Mouse (Mus musculus) liver, embryonic 11.5 days (tissue): ENCODE measurements at regions not wholly inside any gene's neighbourhood (a gene's known extent, or its start where the extent isn't known, plus 50 kb on each side); places are given as distances from the start of the nearest gene placed in this dataset.

Experiments
- ATAC-seq: fragments of 200-750 bp; cut with Nextera tagmentation; replicated peaks from 2 replicates; pipeline ENCODE4 v1.8.0; 2017; ENCODE audit warnings: moderate number of reproducible peaks, mild to moderate bottlenecking, moderate TSS enrichment, moderate library complexity; ENCODE audit not compliant: low FRiP score
- DNase-seq: peaks from one replicate; pipeline ENCODE4 v3.0.0-alpha.2; 2017; ENCODE audit warnings: low spot score
- H3K27ac ChIP-seq: fragments of 300-500 bp; sonication (generic); 2 replicates; pipeline ENCODE4 v1.5.1; 2014; ENCODE audit warnings: mild to moderate bottlenecking, low read depth, low read length, control low read depth
- H3K27me3 ChIP-seq: fragments of 300-500 bp; sonication (generic); replicated peaks from 2 replicates; pipeline ENCODE4 v1.6.1; 2014; ENCODE audit warnings: low read length, mixed read lengths; ENCODE audit not compliant: control insufficient read depth, insufficient read depth
- H3K36me3 ChIP-seq: fragments of 300-500 bp; sonication (generic); 2 replicates; pipeline ENCODE4 v1.6.1; 2014; ENCODE audit warnings: mild to moderate bottlenecking, low read length, moderate library complexity, mixed read lengths; ENCODE audit not compliant: control insufficient read depth, insufficient read depth
- H3K4me1 ChIP-seq: fragments of 300-500 bp; sonication (generic); replicated peaks from 2 replicates; pipeline ENCODE4 v1.6.1; 2014; ENCODE audit warnings: low read length, mixed read lengths; ENCODE audit not compliant: control insufficient read depth, insufficient read depth
- H3K4me2 ChIP-seq: fragments of 300-500 bp; sonication (generic); 2 replicates; pipeline ENCODE4 v1.6.1; 2014; ENCODE audit warnings: mild to moderate bottlenecking, control low read depth, moderate library complexity
- H3K4me3 ChIP-seq: fragments of 300-500 bp; sonication (generic); 2 replicates; pipeline ENCODE4 v1.5.1; 2014; ENCODE audit warnings: low read depth, low read length, control low read depth
- H3K9ac ChIP-seq: fragments of 300-500 bp; sonication (generic); 2 replicates; pipeline ENCODE4 v1.6.1; 2014; ENCODE audit warnings: low read depth, low read length, control low read depth
- H3K9me3 ChIP-seq: fragments of 300-500 bp; sonication (generic); 2 replicates; pipeline ENCODE4 v1.6.1; 2016; ENCODE audit warnings: low read length, inconsistent platforms, mixed read lengths; ENCODE audit not compliant: control insufficient read depth
- WGBS: fragments of 180-500 bp; shearing (Covaris S2); extraction: QIAGEN DNeasy Blood & Tissue Kit; methylation state at CpG from one replicate; pipeline ENCODE4 v1.1.7; 2014; 5-methylcytosine and 5-hydroxymethylcytosine counted together

GRCm38 (mm10) chr16:77372768-77373167 is 229.1 kb downstream of the Gm11146 start:
- no peaks in the 10 kb centered on the region for H3K36me3 ChIP-seq
- no peak for ATAC-seq
- WGBS, result 79% methylated on average over 3 of the region's 3 CpGs
- H3K9ac ChIP-seq, result no peak overlapping the region
- no peaks in the 10 kb centered on the region for H3K27me3 ChIP-seq
- H3K4me3 ChIP-seq, result no peak overlapping the region
- no peak for DNase-seq
- H3K27ac ChIP-seq, result no peak overlapping the region
- H3K4me2 ChIP-seq, result no peak overlapping the region
- no peaks in the 10 kb centered on the region for H3K9me3 ChIP-seq
- H3K4me1 ChIP-seq, result no peaks in the 10 kb centered on the region

- Histone ChIP-seq H3K36me3 (no peaks in the 10 kb centered on the region), H3K9ac (no peak overlapping the region), H3K4me2 (no peak overlapping the region), H3K4me1 (no peaks in the 10 kb centered on the region), H3K4me3 (no peak overlapping the region), H3K9me3 (no peaks in the 10 kb centered on the region), H3K27ac (no peak overlapping the region), H3K27me3 (no peaks in the 10 kb centered on the region)
- 53% methylated on average over 2 of the region's 2 CpGs for WGBS
- DNase-seq (no peak), ATAC-seq (peak; percentile 39; the same call in 1 of the 2 replicates)
These were observed 232.1 kb downstream of the Gm11146 start for GRCm38 (mm10) chr16:77369810-77370209.

- DNase-seq (no peak), ATAC-seq (no peak)
- WGBS, result 22% methylated on average over 2 of the region's 2 CpGs
- Histone ChIP-seq H3K27me3 (no peaks in the 10 kb centered on the region), H3K9me3 (no peaks in the 10 kb centered on the region), H3K9ac (no peak overlapping the region), H3K27ac (no peak overlapping the region), H3K36me3 (no peaks in the 10 kb centered on the region), H3K4me1 (no peaks in the 10 kb centered on the region), H3K4me2 (no peak overlapping the region), H3K4me3 (no peak overlapping the region)
These were observed 236.6 kb downstream of the Gm11146 start for GRCm38 (mm10) chr16:77365254-77365653.

GRCm38 (mm10) chr16:77364439-77364838 is 237.5 kb downstream of the Gm11146 start:
- no peak overlapping the region for H3K4me3 ChIP-seq
- no peaks in the 10 kb centered on the region for H3K27me3 ChIP-seq
- no peak overlapping the region for H3K9ac ChIP-seq
- H3K27ac ChIP-seq, result no peak overlapping the region
- no peak overlapping the region for H3K4me2 ChIP-seq
- WGBS, result 65% methylated on average over 3 of the region's 3 CpGs
- H3K36me3 ChIP-seq, result no peaks in the 10 kb centered on the region
- no peaks in the 10 kb centered on the region for H3K4me1 ChIP-seq
- H3K9me3 ChIP-seq, result no peaks in the 10 kb centered on the region
- no peak for ATAC-seq
- no peak for DNase-seq

GRCm38 (mm10) chr16:77359190-77359589 is 242.7 kb downstream of the Gm11146 start:
- H3K36me3 ChIP-seq, result no peaks in the 10 kb centered on the region
- H3K4me2 ChIP-seq, result no peak overlapping the region
- H3K27ac ChIP-seq, result no peak overlapping the region
- WGBS, result 87% methylated on average over 5 of the region's 5 CpGs
- H3K9me3 ChIP-seq, result no peaks in the 10 kb centered on the region
- H3K9ac ChIP-seq, result no peak overlapping the region
- no peaks in the 10 kb centered on the region for H3K27me3 ChIP-seq
- DNase-seq (no peak), ATAC-seq (no peak)
- no peak overlapping the region for H3K4me3 ChIP-seq
- no peaks in the 10 kb centered on the region for H3K4me1 ChIP-seq

GRCm38 (mm10) chr16:77355260-77355659 is 246.6 kb downstream of the Gm11146 start:
- no peaks in the 10 kb centered on the region for H3K9me3 ChIP-seq
- no peaks in the 10 kb centered on the region for H3K36me3 ChIP-seq
- H3K4me2 ChIP-seq, result no peak overlapping the region
- 85% methylated on average over 5 of the region's 5 CpGs for WGBS
- H3K4me1 ChIP-seq, result no peaks in the 10 kb centered on the region
- H3K27me3 ChIP-seq, result no peaks in the 10 kb centered on the region
- H3K4me3 ChIP-seq, result no peak overlapping the region
- DNase-seq (no peak), ATAC-seq (no peak)
- H3K27ac ChIP-seq, result no peak overlapping the region
- no peak overlapping the region for H3K9ac ChIP-seq

- H3K9me3 ChIP-seq, result no peaks in the 10 kb centered on the region
- DNase-seq, result no peak
- no peaks in the 10 kb centered on the region for H3K4me1 ChIP-seq
- H3K4me3 ChIP-seq, result no peak overlapping the region
- no peak overlapping the region for H3K4me2 ChIP-seq
- no peak for ATAC-seq
- H3K27ac ChIP-seq, result no peak overlapping the region
- WGBS, result 80% methylated on average over 3 of the region's 3 CpGs
- no peak overlapping the region for H3K9ac ChIP-seq
- no peaks in the 10 kb centered on the region for H3K27me3 ChIP-seq
- no peaks in the 10 kb centered on the region for H3K36me3 ChIP-seq
These were observed 247.6 kb downstream of the Gm11146 start for GRCm38 (mm10) chr16:77354201-77354712.

GRCm38 (mm10) chr16:77346128-77346527 is 255.8 kb downstream of the Gm11146 start:
- Histone ChIP-seq H3K9ac (no peak overlapping the region), H3K4me3 (no peak overlapping the region), H3K4me2 (no peak overlapping the region), H3K9me3 (no peaks in the 10 kb centered on the region), H3K36me3 (no peaks in the 10 kb centered on the region), H3K4me1 (no peaks in the 10 kb centered on the region), H3K27me3 (no peaks in the 10 kb centered on the region), H3K27ac (no peak overlapping the region)
- ATAC-seq (no peak), DNase-seq (no peak)
- WGBS, result 49% methylated on average over 7 of the region's 7 CpGs

GRCm38 (mm10) chr16:77332285-77332684 is 269.6 kb downstream of the Gm11146 start:
- Histone ChIP-seq H3K9me3 (no peaks in the 10 kb centered on the region; the same call in 1 of the 2 replicates), H3K4me1 (no peaks in the 10 kb centered on the region), H3K9ac (no peak overlapping the region), H3K4me2 (no peak overlapping the region), H3K4me3 (no peak overlapping the region), H3K27ac (no peak overlapping the region), H3K36me3 (no peaks in the 10 kb centered on the region), H3K27me3 (no peaks in the 10 kb centered on the region)
- ATAC-seq (no peak), DNase-seq (no peak)
- 65% methylated on average over 6 of the region's 6 CpGs for WGBS
